Mouse (Mus musculus) midbrain, embryonic 16.5 days (tissue): ENCODE measurements at regions not wholly inside any gene's neighbourhood (a gene's known extent, or its start where the extent isn't known, plus 50 kb on each side); places are given as distances from the start of the nearest gene placed in this dataset.

ENCODE experiments used
- ATAC-seq: fragments of 200-750 bp; cut with Nextera tagmentation; 2 replicates; pipeline ENCODE4 v1.8.0; 2017; ENCODE audit warnings: moderate TSS enrichment
- H3K27ac ChIP-seq: fragments of 300-500 bp; sonication (generic); 2 replicates; pipeline ENCODE4 v1.5.1; 2014; ENCODE audit warnings: mild to moderate bottlenecking, low read length, mixed read lengths
- H3K27me3 ChIP-seq: fragments of 300-500 bp; sonication (generic); 2 replicates; pipeline ENCODE4 v1.6.1; 2014; ENCODE audit warnings: low read depth, low read length, mixed read lengths; ENCODE audit not compliant: control insufficient read depth, insufficient read depth
- H3K36me3 ChIP-seq: fragments of 300-500 bp; sonication (generic); 2 replicates; pipeline ENCODE4 v1.6.1; 2014; ENCODE audit warnings: mild to moderate bottlenecking, low read length, moderate library complexity, mixed read lengths; ENCODE audit not compliant: control insufficient read depth, insufficient read depth
- H3K4me1 ChIP-seq: fragments of 300-500 bp; sonication (generic); 2 replicates; pipeline ENCODE4 v1.6.1; 2014; ENCODE audit warnings: mild to moderate bottlenecking, low read length, mixed read lengths; ENCODE audit not compliant: control insufficient read depth, insufficient read depth
- H3K4me2 ChIP-seq: fragments of 300-500 bp; sonication (generic); 2 replicates; pipeline ENCODE4 v1.6.1; 2014; ENCODE audit warnings: mild to moderate bottlenecking, low read length, mixed read lengths
- H3K4me3 ChIP-seq: fragments of 300-500 bp; sonication (generic); 2 replicates; pipeline ENCODE4 v1.5.1; 2014; ENCODE audit warnings: low read depth, mild to moderate bottlenecking, low read length, moderate library complexity, mixed read lengths
- H3K9ac ChIP-seq: fragments of 300-500 bp; sonication (generic); 2 replicates; pipeline ENCODE4 v1.6.1; 2014; ENCODE audit warnings: low read depth, low read length, mixed read lengths
- H3K9me3 ChIP-seq: fragments of 300-500 bp; sonication (generic); replicated peaks from 2 replicates; pipeline ENCODE4 v1.6.1; 2014; ENCODE audit warnings: mild to moderate bottlenecking, low read length, mixed read lengths; ENCODE audit not compliant: control insufficient read depth, poor library complexity, severe bottlenecking
- WGBS: fragments of 180-500 bp; shearing (Covaris S2); extraction: QIAGEN DNeasy Blood & Tissue Kit; methylation state at CpG from one replicate; pipeline ENCODE4 v1.1.7; 2014; 5-methylcytosine and 5-hydroxymethylcytosine counted together

- ATAC-seq: no peak
- no peaks in the 10 kb centered on the region; the same call in 1 of the 2 replicates for H3K27me3 ChIP-seq
- H3K4me2 ChIP-seq: no peak overlapping the region
- H3K4me3 ChIP-seq: no peak overlapping the region
- H3K9ac ChIP-seq: no peak overlapping the region
- H3K36me3 ChIP-seq: no peaks in the 10 kb centered on the region
- H3K9me3 ChIP-seq: no peaks in the 10 kb centered on the region
- H3K4me1 ChIP-seq: no peaks in the 10 kb centered on the region
- no peak overlapping the region for H3K27ac ChIP-seq
- WGBS: 59% methylated on average over 9 of the region's 9 CpGs
Observed at GRCm38 (mm10) chrX:11931432-11931831, 228.7 kb downstream of the Bcor start.

DNA sequence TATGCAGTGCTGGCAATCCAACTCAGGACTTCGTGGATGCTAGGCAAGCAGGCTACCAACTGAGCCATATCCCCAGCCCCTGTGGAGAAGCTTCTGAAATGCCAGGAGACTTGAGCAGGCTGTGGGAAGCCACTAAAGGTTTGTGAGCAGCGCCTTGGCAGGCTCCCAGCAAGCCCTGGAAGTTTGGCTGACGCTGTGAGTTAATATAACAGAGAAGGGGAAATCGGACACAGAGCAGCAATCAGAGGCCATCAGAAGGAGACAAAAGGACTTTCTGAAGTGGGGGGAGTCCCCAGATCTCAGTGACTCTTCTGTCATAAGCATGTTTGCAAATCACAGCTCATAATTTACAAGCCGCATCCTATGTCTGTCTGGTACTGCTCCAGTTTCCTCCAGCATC, 224.8 kb downstream of the Bcor start:
- ATAC-seq: no peak
- WGBS: 62% methylated on average over 5 of the region's 5 CpGs

DNA sequence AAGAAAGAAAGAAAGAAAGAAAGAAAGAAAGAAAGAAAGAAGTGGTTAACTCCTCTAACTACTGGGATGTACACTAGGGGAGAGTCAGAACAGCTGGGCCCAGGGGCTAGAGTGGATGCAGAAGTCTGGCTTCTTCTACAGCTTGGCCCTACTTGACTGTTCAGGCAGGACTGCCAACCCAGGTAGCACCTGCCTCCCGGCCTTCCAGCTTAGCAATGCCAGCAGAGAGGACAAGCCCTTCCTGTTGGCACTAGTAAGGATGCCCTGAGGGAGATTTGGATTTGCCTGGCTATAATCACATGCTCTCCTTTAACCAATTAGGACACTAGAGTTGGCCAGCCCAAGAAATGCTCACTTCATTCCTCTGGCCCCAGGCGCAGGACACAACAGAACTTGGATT, 219.9 kb downstream of the Bcor start:
- no peak overlapping the region for H3K4me2 ChIP-seq
- no peak overlapping the region for H3K4me3 ChIP-seq

More for the DNA sequence above, 224.8 kb downstream of the Bcor start:
- no peak overlapping the region for H3K4me3 ChIP-seq
- H3K27me3 ChIP-seq: no peaks in the 10 kb centered on the region
- H3K4me2 ChIP-seq: no peak overlapping the region
- no peak overlapping the region for H3K27ac ChIP-seq
- H3K9me3 ChIP-seq: no peaks in the 10 kb centered on the region
- no peak overlapping the region for H3K9ac ChIP-seq
- no peaks in the 10 kb centered on the region for H3K4me1 ChIP-seq
- no peaks in the 10 kb centered on the region for H3K36me3 ChIP-seq

GRCm38 (mm10) chrX:11943367-11943766, 216.8 kb downstream of the Bcor start:
- Histone ChIP-seq H3K9me3 (no peaks in the 10 kb centered on the region), H3K4me1 (no peaks in the 10 kb centered on the region; the same call in 1 of the 2 replicates), H3K36me3 (no peaks in the 10 kb centered on the region), H3K4me2 (no peak overlapping the region), H3K9ac (no peak overlapping the region), H3K4me3 (no peak overlapping the region), H3K27me3 (no peaks in the 10 kb centered on the region), H3K27ac (no peak overlapping the region)
- no peak for ATAC-seq
- 81% methylated on average over 10 of the region's 10 CpGs for WGBS

More for the DNA sequence above, 219.9 kb downstream of the Bcor start:
- H3K9ac ChIP-seq: no peak overlapping the region
- ATAC-seq: no peak
- no peak overlapping the region for H3K27ac ChIP-seq
- no peaks in the 10 kb centered on the region for H3K36me3 ChIP-seq
- H3K4me1 ChIP-seq: no peaks in the 10 kb centered on the region; the same call in 1 of the 2 replicates
- H3K27me3 ChIP-seq: no peaks in the 10 kb centered on the region
- WGBS: 71% methylated on average over 2 of the region's 2 CpGs
- no peaks in the 10 kb centered on the region for H3K9me3 ChIP-seq

DNA sequence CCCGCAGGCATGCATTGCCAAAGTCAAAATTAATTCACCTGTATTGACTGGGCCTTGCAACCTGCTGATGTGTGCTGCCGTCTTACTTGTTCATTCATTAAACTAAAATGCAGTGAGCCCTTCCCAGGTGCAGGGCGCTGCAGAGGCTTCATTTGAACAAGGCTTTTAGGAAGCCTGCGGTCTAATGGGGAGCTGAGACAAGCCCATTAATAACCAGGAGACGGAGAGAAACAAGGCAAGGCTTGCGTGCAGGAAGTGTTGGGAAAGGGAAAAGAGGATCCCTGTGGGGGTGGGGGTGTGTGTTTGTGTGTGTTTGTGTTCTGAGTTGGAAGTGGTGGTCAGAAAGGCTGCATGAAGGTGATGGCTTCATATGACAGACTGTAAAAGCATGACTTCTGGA, 215.6 kb downstream of the Bcor start:
- Histone ChIP-seq H3K27ac (no peak overlapping the region), H3K4me2 (no peak overlapping the region), H3K4me1 (no peaks in the 10 kb centered on the region; the same call in 1 of the 2 replicates), H3K4me3 (no peak overlapping the region), H3K9ac (no peak overlapping the region), H3K9me3 (no peaks in the 10 kb centered on the region), H3K27me3 (no peaks in the 10 kb centered on the region), H3K36me3 (no peaks in the 10 kb centered on the region)
- no peak for ATAC-seq
- WGBS: 25% methylated on average over 6 of the region's 6 CpGs

GRCm38 (mm10) chrX:11945280-11945679, 214.9 kb downstream of the Bcor start:
- no peak overlapping the region for H3K4me3 ChIP-seq
- 0 out of 2 replicates have a peak, but pooled peaks have one; percentile 51 for ATAC-seq
- H3K4me2 ChIP-seq: no peak overlapping the region
- H3K36me3 ChIP-seq: no peaks in the 10 kb centered on the region
- no peak overlapping the region for H3K9ac ChIP-seq
- H3K27ac ChIP-seq: no peak overlapping the region
- H3K27me3 ChIP-seq: no peaks in the 10 kb centered on the region
- H3K4me1 ChIP-seq: no peaks in the 10 kb centered on the region; the same call in 1 of the 2 replicates
- WGBS: 33% methylated on average over 1 of the region's 1 CpGs
- no peaks in the 10 kb centered on the region for H3K9me3 ChIP-seq

DNA sequence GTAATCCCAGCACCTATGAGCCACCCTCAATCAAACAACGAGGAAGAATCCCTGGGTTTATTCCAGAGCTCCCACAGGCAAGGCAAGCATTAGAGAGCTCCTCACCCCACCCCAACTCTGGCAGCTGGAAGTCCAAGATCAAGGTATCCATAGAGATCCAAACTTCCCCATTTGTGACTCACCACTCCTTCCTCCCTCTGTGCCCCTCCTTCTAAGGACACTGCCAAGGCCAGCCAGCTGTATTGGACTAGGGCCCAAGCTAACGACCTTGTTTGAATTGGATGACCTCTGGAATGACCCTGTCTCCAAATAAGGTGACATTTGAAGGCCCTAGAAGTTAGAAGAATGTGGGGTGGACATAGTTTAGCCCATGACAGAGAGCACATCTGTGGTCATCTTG, 208.0 kb downstream of the Bcor start:
- no peak for ATAC-seq
- no peak overlapping the region for H3K27ac ChIP-seq
- H3K4me3 ChIP-seq: no peak overlapping the region
- H3K9ac ChIP-seq: no peak overlapping the region
- no peaks in the 10 kb centered on the region for H3K36me3 ChIP-seq
- 0 out of 2 replicates have a peak, but pooled peaks cover 2% of the 10 kb centered on the region for H3K9me3 ChIP-seq
- H3K4me1 ChIP-seq: no peaks in the 10 kb centered on the region
- H3K27me3 ChIP-seq: no peaks in the 10 kb centered on the region
- H3K4me2 ChIP-seq: no peak overlapping the region
- 52% methylated on average over 2 of the region's 2 CpGs for WGBS

GRCm38 (mm10) chrX:11956194-11956593, 204.0 kb downstream of the Bcor start:
- 93% methylated on average over 3 of the region's 3 CpGs for WGBS

GRCm38 (mm10) chrX:11957011-11957410, 203.1 kb downstream of the Bcor start:
- Histone ChIP-seq H3K36me3 (no peaks in the 10 kb centered on the region), H3K9me3 (0 out of 2 replicates have a peak, but pooled peaks cover 2% of the 10 kb centered on the region), H3K4me1 (no peaks in the 10 kb centered on the region), H3K27ac (no peak overlapping the region), H3K9ac (no peak overlapping the region), H3K27me3 (no peaks in the 10 kb centered on the region), H3K4me3 (no peak overlapping the region), H3K4me2 (no peak overlapping the region)
- ATAC-seq: no peak
- 41% methylated on average over 6 of the region's 6 CpGs for WGBS

More at GRCm38 (mm10) chrX:11956194-11956593, 204.0 kb downstream of the Bcor start:
- Histone ChIP-seq H3K4me2 (no peak overlapping the region), H3K4me3 (no peak overlapping the region), H3K36me3 (no peaks in the 10 kb centered on the region), H3K4me1 (no peaks in the 10 kb centered on the region), H3K27me3 (no peaks in the 10 kb centered on the region), H3K9me3 (0 out of 2 replicates have a peak, but pooled peaks cover 2% of the 10 kb centered on the region), H3K9ac (no peak overlapping the region), H3K27ac (no peak overlapping the region)
- ATAC-seq: no peak
